Comparison of ENCODE assay signal across 19 mouse cellular contexts in genomic region chr15:22577974-22578616, GRCm38 (mm10). TPM values are rescaled to one million over a fixed set of nuclear protein-coding genes. Genes with fewer than 3 reads are reported as not detected.
A peak's percentile ranks its signal among the peaks of the same experiment; 100 is the strongest.
DNase-seq lines count a peak whose midpoint lies in the region; ATAC-seq lines count a peak whose summit lies in the region.
"Had no signal": no experiment of that assay in that cellular context is flagged by ENCODE, and none has a peak within 500 bp of the region (broad histone marks: within the 10 kb centered on the region; RNA-seq: fewer than 3 reads in every experiment).

No protein-coding gene starts in this region.

- H3K27me3 ChIP-seq in hindbrain, embryonic 10.5 days (ENCODE audit: insufficient read depth, poor library complexity, severe bottlenecking) = no peaks in the 10 kb centered on the region
- H3K27me3 ChIP-seq in hindbrain, embryonic 14.5 days (ENCODE audit: control insufficient read depth, insufficient read depth, low read length) = no peaks in the 10 kb centered on the region
- H3K27me3 ChIP-seq in neural tube, embryonic 15.5 days (replicated peaks) = no peaks in the 10 kb centered on the region
- H3K27me3 ChIP-seq: heart, embryonic 13.5 days; hindbrain, embryonic 15.5 days had no signal

- 6% methylated on average over 4 of the region's 4 CpGs for WGBS in hindbrain, embryonic 10.5 days
- 7% methylated on average over 4 of the region's 4 CpGs for WGBS in hindbrain, embryonic 14.5 days
- WGBS in neural tube, embryonic 15.5 days = 6% methylated on average over 4 of the region's 4 CpGs

- no peak for ATAC-seq in hindbrain, embryonic 14.5 days (ENCODE audit: low FRiP score)
- ATAC-seq in neural tube, embryonic 15.5 days (ENCODE audit: low FRiP score) = no peak
- ATAC-seq in megakaryocyte, adult 5-6 weeks (ENCODE audit: poor library complexity, severe bottlenecking) = no peak

- H3K27ac ChIP-seq in hindbrain, embryonic 10.5 days = peak overlapping the region; percentile 45; the same call in 1 of the 2 replicates
- H3K27ac ChIP-seq in hindbrain, embryonic 14.5 days = no peak overlapping the region
- no peak overlapping the region for H3K27ac ChIP-seq in neural tube, embryonic 15.5 days (replicated peaks)
- H3K27ac ChIP-seq: heart, embryonic 13.5 days; hindbrain, embryonic 15.5 days had no signal

- H3K4me1 ChIP-seq in hindbrain, embryonic 10.5 days (replicated peaks) = peaks cover 9% of the 10 kb centered on the region
- H3K4me1 ChIP-seq in hindbrain, embryonic 14.5 days (replicated peaks; ENCODE audit: control insufficient read depth, insufficient read depth, low read length) = no peaks in the 10 kb centered on the region
- no peaks in the 10 kb centered on the region for H3K4me1 ChIP-seq in neural tube, embryonic 15.5 days
- H3K4me1 ChIP-seq: heart, embryonic 13.5 days; hindbrain, embryonic 15.5 days had no signal

- H3K36me3 ChIP-seq in hindbrain, embryonic 10.5 days = no peaks in the 10 kb centered on the region
- H3K36me3 ChIP-seq in hindbrain, embryonic 14.5 days (replicated peaks; ENCODE audit: control insufficient read depth, insufficient read depth) = no peaks in the 10 kb centered on the region
- no peaks in the 10 kb centered on the region for H3K36me3 ChIP-seq in neural tube, embryonic 15.5 days
- H3K36me3 ChIP-seq: G1E; heart, embryonic 13.5 days; hindbrain, embryonic 15.5 days had no signal

- H3K9ac ChIP-seq in hindbrain, embryonic 14.5 days = no peak overlapping the region
- no peak overlapping the region for H3K9ac ChIP-seq in neural tube, embryonic 15.5 days (replicated peaks)
- H3K9ac ChIP-seq: heart, embryonic 13.5 days; hindbrain, embryonic 15.5 days; lung, embryonic 14.5 days had no signal

- DNase-seq in hindbrain, embryonic 10.5 days (ENCODE audit: low spot score) = peak; percentile 53
- DNase-seq in hindbrain, embryonic 14.5 days (ENCODE audit: low spot score) = no peak
- DNase-seq in neural tube, embryonic 10.5 days (ENCODE audit: extremely low spot score, low spot score) = peak; percentile 43
- peak; percentile 66 for DNase-seq in forelimb bud, embryonic 11.5 days (ENCODE audit: low read depth, low spot score)
- no peak for DNase-seq in lung, postnatal 4 days
- DNase-seq in layer of hippocampus, adult 11-12 months (ENCODE audit: low spot score) = no peak
- DNase-seq: cerebellum, adult 9-11 months; kidney, postnatal 36 days; liver; lung, embryonic 14.5 days; right cerebral cortex, postnatal 4 days; thymus, postnatal 14 days had no signal

- H3K9me3 ChIP-seq in hindbrain, embryonic 10.5 days = peaks cover 2% of the 10 kb centered on the region; the same call in 1 of the 2 replicates
- H3K9me3 ChIP-seq in hindbrain, embryonic 14.5 days (ENCODE audit: control insufficient read depth, low read length) = peaks cover 4% of the 10 kb centered on the region; the same call in 1 of the 2 replicates
- H3K9me3 ChIP-seq in neural tube, embryonic 15.5 days (replicated peaks) = no peaks in the 10 kb centered on the region
- H3K9me3 ChIP-seq: hindbrain, embryonic 15.5 days had no signal

- no peak overlapping the region for H3K4me3 ChIP-seq in hindbrain, embryonic 10.5 days
- H3K4me3 ChIP-seq in hindbrain, embryonic 14.5 days (replicated peaks; ENCODE audit: low read length) = no peak overlapping the region
- H3K4me3 ChIP-seq in neural tube, embryonic 15.5 days (replicated peaks) = no peak overlapping the region
- H3K4me3 ChIP-seq: erythroblast, embryonic 14.5 days; heart, embryonic 13.5 days; hindbrain, embryonic 15.5 days had no signal

- H3K4me2 ChIP-seq in hindbrain, embryonic 14.5 days (replicated peaks) = no peak overlapping the region
- H3K4me2 ChIP-seq in neural tube, embryonic 15.5 days = no peak overlapping the region
- H3K4me2 ChIP-seq: heart, embryonic 13.5 days; hindbrain, embryonic 15.5 days; lung, embryonic 14.5 days had no signal

RNA-seq across cellular contexts. Expression of gene Cdh18, which starts 29.3 kb away (rescaled TPM):
- polyA plus RNA-seq in hindbrain, embryonic 10.5 days (2016; fragmentation: Nextera tagmentation; extraction: Ambion mirVana) = 0.19 and 0.50 TPM in 2 replicates
- 10.6 and 11.4 TPM in 2 replicates for polyA plus RNA-seq in hindbrain, embryonic 14.5 days (2014; fragmentation: Nextera tagmentation; extraction: Ambion mirVana)
- 9.0 and 14.6 TPM in 2 replicates for polyA plus RNA-seq in neural tube, embryonic 15.5 days (2015; fragmentation: Nextera tagmentation; extraction: Ambion mirVana)
- not detected in 2 replicates for total RNA-seq in megakaryocyte, adult 5-6 weeks (2015)
- not detected in 2 replicates for total RNA-seq in megakaryocyte, adult 5-6 weeks (2017)
- total RNA-seq: gastrocnemius, adult 18-20 months had no signal
- polyA plus RNA-seq: erythroblast, embryonic 14.5 days; G1E had no signal

Comparison
In these comparisons a context has a peak if more than half of its experiments do, and no peak if none do; other contexts are left out.
1. DNase-seq: peak in hindbrain, embryonic 10.5 days (single experiment), neural tube, embryonic 10.5 days (single experiment) and forelimb bud, embryonic 11.5 days (single experiment); none in hindbrain, embryonic 14.5 days (single experiment), lung, postnatal 4 days (0 of 2) and layer of hippocampus, adult 11-12 months (single experiment).